Mouse (Mus musculus) layer of hippocampus, adult 18-20 months (tissue): ENCODE data around the gene Vwa8. TPM values are rescaled to one million over a fixed set of nuclear protein-coding genes. Genes with fewer than 3 reads are reported as not detected.

Experiments used
- DNase-seq, 2 experiments: peaks; one replicate each; pipeline ENCODE4 v3.0.0; 2022; ENCODE audit warnings: low spot score in 2 of 2
- total RNA-seq, 2 experiments: library from RNA; stranded (reverse); gene quantifications; 2 replicates each; pipeline ENCODE4 v1.2.3; 2021

Gene Vwa8
- total RNA-seq, 2 experiments from 2014 or later: 29.1 to 31.7 TPM

DNA sequence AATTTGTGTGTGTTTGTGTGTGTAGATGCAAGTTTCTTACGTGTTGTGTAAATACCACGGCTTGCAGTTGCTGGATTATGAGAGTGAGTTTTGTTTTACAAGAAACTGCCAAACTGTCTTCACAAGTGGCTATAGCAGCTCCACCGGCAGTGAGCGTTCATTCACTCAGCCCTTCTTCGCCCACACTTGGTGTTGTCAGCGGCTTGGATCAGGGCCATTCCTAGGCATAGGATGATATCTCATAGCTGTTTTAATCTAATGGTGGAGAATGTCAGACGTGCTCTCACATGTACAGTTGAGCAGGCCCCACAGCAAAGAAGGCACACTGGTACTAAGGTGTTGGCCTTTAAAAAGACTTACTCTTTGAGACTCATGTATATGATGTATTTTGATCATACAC, 328.9 kb downstream of the Vwa8 start:
- no peak for DNase-seq

GRCm38 (mm10) chr14:79178247-79178646, 329.4 kb downstream of the Vwa8 start:
- no peak for DNase-seq

GRCm38 (mm10) chr14:79180078-79180730, 331.4 kb downstream of the Vwa8 start:
- DNase-seq: peak in 1 of 2 experiments; percentile 56

- DNase-seq: no peak
Observed at GRCm38 (mm10) chr14:79181748-79182147, 332.9 kb downstream of the Vwa8 start.

DNA sequence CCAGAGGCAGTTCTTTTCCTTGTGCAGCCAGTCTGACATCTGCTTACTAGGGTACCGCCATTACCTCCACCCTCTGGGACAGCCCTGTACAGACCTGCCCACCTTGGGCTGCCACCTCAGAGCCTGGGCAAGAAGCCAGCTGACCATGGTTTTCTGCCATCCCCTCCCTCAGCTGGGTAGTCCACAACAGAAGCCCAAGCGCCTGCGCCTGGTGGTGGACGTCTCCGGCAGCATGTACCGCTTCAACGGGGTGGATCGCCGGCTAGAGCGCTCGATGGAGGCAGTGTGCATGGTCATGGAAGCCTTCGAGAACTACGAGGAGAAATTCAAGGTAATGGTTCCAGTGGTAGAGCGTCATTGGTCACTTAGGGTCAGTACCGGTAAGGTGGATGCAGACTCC, 333.9 kb downstream of the Vwa8 start:
- no peak for DNase-seq

DNA sequence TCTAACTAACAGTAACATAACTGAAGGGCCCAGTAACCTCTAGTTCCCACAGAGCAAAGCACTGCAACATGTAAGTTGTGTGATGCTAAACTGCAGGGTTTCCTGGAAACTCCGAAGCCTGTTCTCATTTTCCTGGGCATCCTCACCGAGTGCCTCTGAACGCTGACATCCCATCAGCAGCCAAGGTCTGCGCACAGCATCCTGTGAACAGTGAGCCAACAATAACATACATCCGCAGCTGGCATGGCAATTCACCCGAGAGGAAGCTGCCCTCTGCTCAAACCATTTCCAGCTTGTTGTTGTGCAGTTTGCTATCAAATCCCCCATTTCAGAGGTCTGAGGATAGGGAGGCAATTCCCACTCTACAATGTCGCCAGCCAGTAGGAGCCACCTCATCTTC, 334.4 kb downstream of the Vwa8 start:
- no peak for DNase-seq

DNA sequence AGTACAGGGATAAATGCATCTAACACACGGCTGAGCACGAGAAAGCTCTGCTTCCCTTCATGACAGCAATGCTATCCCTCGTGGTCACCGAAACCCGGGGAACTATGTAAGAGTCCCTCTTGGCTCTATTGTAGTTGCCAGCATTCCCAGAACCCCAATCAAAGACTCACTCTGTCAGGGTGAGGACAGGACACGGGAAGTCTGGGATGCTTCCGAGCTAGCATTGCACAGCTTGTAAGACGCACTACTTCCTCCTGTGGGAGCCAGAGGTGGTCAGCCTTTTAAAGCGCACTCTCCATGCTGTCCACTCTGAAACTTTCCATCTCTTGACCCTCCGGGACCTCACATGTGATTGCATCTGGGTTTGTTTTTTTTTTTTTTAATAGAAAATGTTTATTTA, 335.2 kb downstream of the Vwa8 start:
- DNase-seq: no peak

DNA sequence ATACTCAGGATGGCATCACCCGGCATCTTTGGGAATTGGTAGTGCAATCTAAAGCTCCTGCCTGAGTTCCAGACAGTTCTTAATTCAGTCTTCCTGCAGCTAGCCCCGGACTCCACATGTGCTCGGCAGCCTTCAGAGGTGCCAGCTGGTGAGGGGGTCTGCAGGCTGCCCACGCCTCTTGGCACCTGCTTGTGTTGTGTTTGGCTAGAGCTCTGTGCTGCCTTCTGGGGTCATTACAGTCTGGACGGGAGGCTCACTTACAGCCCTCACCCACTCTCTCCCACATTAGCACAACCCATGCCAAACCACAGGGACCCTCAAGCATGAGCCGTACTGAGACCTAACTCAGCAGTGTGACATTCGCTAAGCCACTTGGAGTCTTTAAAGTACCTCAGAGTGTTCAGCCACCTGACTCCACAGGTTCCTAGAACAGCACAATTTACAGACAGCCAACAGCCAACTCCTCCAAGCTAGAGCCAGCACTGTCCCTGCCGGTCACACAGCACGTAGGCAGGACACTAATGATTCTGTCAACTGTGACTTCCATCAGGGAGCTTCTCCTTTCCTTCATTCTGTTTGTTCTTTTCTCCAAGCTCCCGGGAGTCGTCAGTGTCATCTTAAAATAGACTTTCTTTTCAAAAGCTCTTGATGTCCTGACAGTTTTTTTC, 336.3 kb downstream of the Vwa8 start:
- DNase-seq: peak in 1 of 2 experiments; percentile 38

DNA sequence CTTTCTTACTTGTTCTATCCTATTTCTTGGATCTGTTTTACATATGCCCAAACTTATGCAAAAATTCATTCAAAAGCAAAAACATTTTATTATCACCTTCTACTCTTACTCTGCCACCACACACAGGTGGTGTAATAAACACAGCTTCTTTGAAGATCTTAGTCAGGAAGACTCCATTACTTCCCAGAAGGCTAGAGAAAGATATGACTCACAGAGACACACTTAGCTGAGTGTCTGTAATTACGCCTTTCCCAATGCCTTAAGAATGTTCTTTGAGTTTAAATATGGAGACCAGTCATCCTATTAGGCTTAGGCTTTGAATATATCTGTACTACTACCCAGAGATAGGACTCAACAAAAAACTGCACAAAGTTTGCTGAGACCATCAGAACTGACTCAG, 338.1 kb downstream of the Vwa8 start:
- no peak for DNase-seq

- no peak for DNase-seq
Observed at GRCm38 (mm10) chr14:79196711-79197110, 347.9 kb downstream of the Vwa8 start.

DNA sequence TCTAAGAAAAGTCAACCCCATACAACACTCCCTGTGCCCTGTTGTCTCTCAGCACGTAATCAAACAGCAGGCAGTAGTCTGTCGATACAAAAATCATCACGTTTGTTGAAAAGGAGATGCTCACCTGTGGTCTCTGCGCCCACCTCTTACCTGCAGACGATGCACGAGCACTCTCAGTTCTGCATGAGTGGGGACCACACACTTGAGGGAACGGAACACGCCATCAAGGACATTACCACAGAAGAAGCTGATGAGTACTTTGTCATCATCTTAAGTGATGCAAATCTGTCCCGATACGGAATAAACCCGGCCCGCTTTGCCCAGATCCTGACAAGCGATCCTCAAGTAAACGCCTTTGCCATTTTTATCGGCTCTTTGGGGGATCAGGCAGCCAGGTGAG, 349.2 kb downstream of the Vwa8 start:
- no peak for DNase-seq

DNA sequence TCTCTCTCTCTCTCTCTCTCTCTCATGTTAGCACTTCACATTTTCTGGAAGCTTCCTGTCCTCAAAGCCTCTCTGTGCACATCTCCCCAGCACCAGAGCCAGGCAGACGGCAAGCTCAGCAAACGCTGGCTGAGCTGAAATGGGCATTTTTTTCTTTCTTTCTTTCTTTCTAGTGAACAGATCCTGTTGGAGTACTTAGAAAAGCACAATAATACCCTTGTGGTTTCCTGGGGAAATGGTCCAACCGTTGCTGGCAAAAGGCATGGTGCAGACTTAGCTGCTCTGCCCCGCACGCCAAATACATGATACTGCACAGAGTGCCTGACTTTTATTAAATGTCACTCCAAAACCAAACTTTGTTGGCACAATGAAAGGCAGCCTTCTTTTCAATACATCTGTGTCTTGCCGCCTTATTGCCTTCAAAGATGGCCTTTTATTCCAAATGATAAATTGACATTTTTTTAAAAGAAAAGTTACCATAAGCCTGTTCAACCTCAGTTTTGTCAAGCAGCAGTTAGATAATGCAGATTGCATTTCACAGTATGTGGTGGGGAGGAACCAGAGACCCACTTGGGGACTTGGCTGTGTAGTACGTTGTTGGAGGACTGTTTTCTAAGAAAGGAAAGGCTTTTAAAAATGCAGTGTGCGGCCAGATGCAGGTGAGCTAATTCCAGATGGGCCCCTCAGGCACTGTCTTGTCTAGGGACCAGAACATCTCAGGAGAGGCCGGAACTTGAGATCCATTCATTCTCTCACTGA, 351.5 kb downstream of the Vwa8 start:
- peak in 1 of 2 experiments; percentile 63 for DNase-seq

DNA sequence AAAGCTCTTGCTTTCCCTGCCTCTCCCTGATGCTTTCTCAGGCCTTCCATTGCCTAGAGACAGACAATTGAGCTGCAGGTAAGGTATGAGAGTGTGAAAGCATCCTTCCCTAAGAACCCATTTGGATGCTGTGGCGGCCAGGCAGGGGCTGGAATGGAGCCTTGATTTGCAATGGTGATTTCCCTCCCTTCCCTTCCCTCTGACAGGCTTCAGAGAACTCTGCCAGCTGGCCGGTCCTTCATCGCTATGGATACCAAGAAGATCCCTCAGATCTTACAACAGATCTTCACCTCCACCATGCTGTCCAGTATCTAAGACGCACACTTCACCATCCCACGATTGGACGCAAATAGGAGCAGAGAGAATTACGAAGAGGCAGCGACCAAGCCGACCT, 352.0 kb downstream of the Vwa8 start:
- no peak for DNase-seq

DNA sequence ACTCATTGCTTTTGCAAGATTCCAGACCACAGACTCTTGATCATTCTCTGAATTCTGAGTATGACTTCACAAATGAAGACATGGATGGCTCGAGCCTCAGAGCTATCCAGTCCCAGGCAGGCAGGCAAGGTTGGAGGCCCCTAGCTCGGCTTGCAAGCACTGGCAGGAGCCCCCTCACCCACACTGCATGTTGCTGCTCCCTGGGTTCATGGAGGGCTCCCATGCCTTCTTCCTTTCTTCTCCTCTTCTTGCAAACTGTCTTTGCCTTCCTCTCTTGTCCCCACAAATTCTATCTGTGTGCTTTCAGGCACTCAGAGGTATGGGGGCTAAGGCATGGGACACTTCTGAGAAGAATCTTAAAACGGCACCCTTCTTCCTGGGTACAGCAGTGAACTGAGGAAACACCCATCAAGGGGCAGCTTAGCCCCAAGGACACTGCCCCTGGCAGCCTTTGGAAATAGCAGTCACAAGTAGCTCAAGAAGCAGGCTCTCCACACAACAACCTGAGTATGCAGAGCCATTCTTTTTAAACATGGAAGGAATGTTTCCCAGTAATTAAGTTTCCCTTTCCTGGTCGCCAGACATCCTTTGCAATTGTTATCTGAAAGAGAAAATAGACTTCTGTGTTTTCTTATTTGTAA, 354.0 kb downstream of the Vwa8 start:
- DNase-seq: no peak

GRCm38 (mm10) chr14:79203496-79204158, 354.8 kb downstream of the Vwa8 start:
- DNase-seq: peak in 1 of 2 experiments; percentile 49

- no peak for DNase-seq
Observed at GRCm38 (mm10) chr14:79204866-79205265, 356.0 kb downstream of the Vwa8 start.

GRCm38 (mm10) chr14:79206210-79206609, 357.4 kb downstream of the Vwa8 start:
- DNase-seq: peak; percentile 36 to 75

GRCm38 (mm10) chr14:79208468-79208867, 359.6 kb downstream of the Vwa8 start:
- DNase-seq: peak in 1 of 2 experiments; percentile 53

DNA sequence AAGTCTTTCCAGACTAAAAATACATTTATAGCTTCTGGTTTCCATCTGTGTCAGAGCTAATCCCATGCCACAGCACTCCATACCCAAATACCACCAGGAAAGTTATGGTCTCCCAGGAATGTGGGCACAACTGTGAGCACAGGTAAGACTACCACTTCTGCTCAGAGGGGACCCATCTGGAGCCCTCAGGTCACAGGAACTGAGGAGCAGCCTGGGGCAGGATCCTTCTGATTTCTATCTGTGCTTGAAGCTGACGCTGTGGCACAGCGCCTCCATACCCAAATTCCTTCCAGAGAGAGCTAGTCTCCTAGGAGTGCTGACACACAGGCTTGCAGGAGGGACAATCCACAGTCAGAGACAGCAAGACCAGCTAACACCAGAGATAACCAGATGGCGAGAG, 361.0 kb downstream of the Vwa8 start:
- no peak for DNase-seq

GRCm38 (mm10) chr14:79212380-79212991, 363.6 kb downstream of the Vwa8 start:
- DNase-seq: no peak

DNA sequence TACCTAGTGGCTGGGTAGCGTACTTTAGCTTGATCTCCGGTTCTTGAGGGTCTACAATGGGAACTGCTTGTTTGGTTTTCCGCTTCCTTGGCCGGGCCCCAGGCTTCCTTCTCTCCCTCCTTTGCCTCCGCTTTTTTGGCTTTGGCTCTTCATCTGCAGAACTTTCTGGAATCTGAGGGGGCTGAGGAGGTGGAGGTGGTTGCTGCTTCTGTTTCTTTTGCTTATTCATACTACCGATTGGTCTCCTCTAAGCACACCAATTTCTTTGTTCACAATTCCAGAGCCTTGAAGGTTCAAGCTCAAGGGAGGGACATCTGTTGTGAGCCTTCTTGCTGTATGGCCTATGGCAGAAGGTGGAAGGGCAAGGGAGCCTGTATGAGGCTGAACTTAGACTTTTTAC, 365.3 kb downstream of the Vwa8 start:
- no peak for DNase-seq
